Mouse (Mus musculus) liver, embryonic 11.5 days (tissue): ENCODE data around the gene Cadm1. TPM values are rescaled to one million over a fixed set of nuclear protein-coding genes. Genes with fewer than 3 reads are reported as not detected.

Experiments used
- ATAC-seq: fragments of 200-750 bp; cut with Nextera tagmentation; replicated peaks from 2 replicates; pipeline ENCODE4 v1.8.0; 2017; ENCODE audit warnings: moderate number of reproducible peaks, mild to moderate bottlenecking, moderate TSS enrichment, moderate library complexity; ENCODE audit not compliant: low FRiP score
- DNase-seq: peaks from one replicate; pipeline ENCODE4 v3.0.0-alpha.2; 2017; ENCODE audit warnings: low spot score
- H3K27ac ChIP-seq: fragments of 300-500 bp; sonication (generic); 2 replicates; pipeline ENCODE4 v1.5.1; 2014; ENCODE audit warnings: mild to moderate bottlenecking, low read depth, low read length, control low read depth
- H3K27me3 ChIP-seq: fragments of 300-500 bp; sonication (generic); replicated peaks from 2 replicates; pipeline ENCODE4 v1.6.1; 2014; ENCODE audit warnings: low read length, mixed read lengths; ENCODE audit not compliant: control insufficient read depth, insufficient read depth
- H3K36me3 ChIP-seq: fragments of 300-500 bp; sonication (generic); 2 replicates; pipeline ENCODE4 v1.6.1; 2014; ENCODE audit warnings: mild to moderate bottlenecking, low read length, moderate library complexity, mixed read lengths; ENCODE audit not compliant: control insufficient read depth, insufficient read depth
- H3K4me1 ChIP-seq: fragments of 300-500 bp; sonication (generic); replicated peaks from 2 replicates; pipeline ENCODE4 v1.6.1; 2014; ENCODE audit warnings: low read length, mixed read lengths; ENCODE audit not compliant: control insufficient read depth, insufficient read depth
- H3K4me2 ChIP-seq: fragments of 300-500 bp; sonication (generic); 2 replicates; pipeline ENCODE4 v1.6.1; 2014; ENCODE audit warnings: mild to moderate bottlenecking, control low read depth, moderate library complexity
- H3K4me3 ChIP-seq: fragments of 300-500 bp; sonication (generic); 2 replicates; pipeline ENCODE4 v1.5.1; 2014; ENCODE audit warnings: low read depth, low read length, control low read depth
- H3K9ac ChIP-seq: fragments of 300-500 bp; sonication (generic); 2 replicates; pipeline ENCODE4 v1.6.1; 2014; ENCODE audit warnings: low read depth, low read length, control low read depth
- H3K9me3 ChIP-seq: fragments of 300-500 bp; sonication (generic); 2 replicates; pipeline ENCODE4 v1.6.1; 2016; ENCODE audit warnings: low read length, inconsistent platforms, mixed read lengths; ENCODE audit not compliant: control insufficient read depth
- WGBS: fragments of 180-500 bp; shearing (Covaris S2); extraction: QIAGEN DNeasy Blood & Tissue Kit; methylation state at CpG from one replicate; pipeline ENCODE4 v1.1.7; 2014; 5-methylcytosine and 5-hydroxymethylcytosine counted together
- polyA plus RNA-seq: library from polyadenylated mRNA; unstranded; fragments of >200 nt; fragmentation: Nextera tagmentation; extraction: Ambion mirVana; gene quantifications from 2 replicates; pipeline ENCODE4 v1.2.1, GENCODE M21; 2014

The Cadm1 gene
- polyA plus RNA-seq, 1 experiment from 2014 or later, result 27.6 TPM

DNA sequence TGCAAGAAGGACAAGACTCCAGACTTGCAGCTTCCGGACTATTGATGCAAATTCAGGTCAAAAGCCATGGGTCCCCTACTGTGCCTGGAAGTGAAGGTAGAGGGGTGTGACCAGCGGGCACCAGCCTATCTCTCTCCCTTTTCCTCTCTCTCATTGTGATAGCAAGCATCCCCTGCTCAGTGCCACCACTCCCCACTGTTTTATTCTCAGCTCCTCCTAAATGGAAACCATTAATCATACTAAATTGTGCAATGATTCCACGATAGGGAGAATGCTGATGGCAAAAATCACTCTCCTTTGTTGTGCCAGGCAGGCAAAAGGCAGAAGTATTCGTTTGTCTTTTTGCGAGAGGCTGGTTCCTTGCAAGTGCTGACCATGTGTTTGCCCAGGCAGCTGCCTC lies 328.2 kb downstream of the Cadm1 start:
- Histone ChIP-seq H3K4me3 (no peak overlapping the region), H3K9ac (no peak overlapping the region), H3K27ac (no peak overlapping the region), H3K4me1 (no peaks in the 10 kb centered on the region), H3K9me3 (no peaks in the 10 kb centered on the region), H3K27me3 (no peaks in the 10 kb centered on the region), H3K4me2 (no peak overlapping the region), H3K36me3 (no peaks in the 10 kb centered on the region)
- ATAC-seq (no peak), DNase-seq (no peak)
- 63% methylated on average over 5 of the region's 5 CpGs for WGBS

DNA sequence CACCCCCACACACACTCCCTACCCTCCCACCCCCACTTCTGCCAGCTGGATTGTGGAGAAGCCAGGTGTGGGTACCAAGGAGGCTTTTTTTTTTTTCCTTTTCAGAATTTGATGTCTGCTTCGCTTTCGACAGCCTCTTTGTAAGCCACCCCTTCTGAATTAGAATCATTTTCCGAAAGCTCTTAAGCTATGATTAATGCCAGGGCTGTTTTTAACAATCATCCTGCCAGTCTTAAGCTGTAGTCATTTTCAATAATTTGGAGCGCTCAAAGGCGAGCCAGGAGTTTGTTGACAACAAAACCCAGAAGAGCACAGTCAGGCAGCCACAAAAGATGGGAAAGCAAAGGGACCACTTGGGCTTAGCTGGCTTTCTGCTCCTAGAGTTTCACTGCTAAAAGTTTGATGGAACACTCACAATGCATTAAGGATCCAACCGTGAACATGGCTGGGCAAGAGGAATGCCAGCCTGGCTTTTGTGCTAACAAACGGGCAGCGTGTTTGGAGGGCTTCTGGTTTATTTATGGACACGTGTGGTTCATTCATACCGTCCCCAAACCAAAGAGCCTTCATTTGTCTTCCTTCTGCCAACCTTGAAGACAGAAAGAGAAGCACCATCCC lies 328.9 kb downstream of the Cadm1 start:
- H3K36me3 ChIP-seq, result no peaks in the 10 kb centered on the region
- no peaks in the 10 kb centered on the region for H3K4me1 ChIP-seq
- no peaks in the 10 kb centered on the region for H3K9me3 ChIP-seq
- no peak overlapping the region for H3K9ac ChIP-seq
- ATAC-seq (no peak), DNase-seq (no peak)
- H3K27me3 ChIP-seq, result no peaks in the 10 kb centered on the region
- H3K27ac ChIP-seq, result no peak overlapping the region
- 76% methylated on average over 10 of the region's 10 CpGs for WGBS
- H3K4me2 ChIP-seq, result no peak overlapping the region
- H3K4me3 ChIP-seq, result no peak overlapping the region

DNA sequence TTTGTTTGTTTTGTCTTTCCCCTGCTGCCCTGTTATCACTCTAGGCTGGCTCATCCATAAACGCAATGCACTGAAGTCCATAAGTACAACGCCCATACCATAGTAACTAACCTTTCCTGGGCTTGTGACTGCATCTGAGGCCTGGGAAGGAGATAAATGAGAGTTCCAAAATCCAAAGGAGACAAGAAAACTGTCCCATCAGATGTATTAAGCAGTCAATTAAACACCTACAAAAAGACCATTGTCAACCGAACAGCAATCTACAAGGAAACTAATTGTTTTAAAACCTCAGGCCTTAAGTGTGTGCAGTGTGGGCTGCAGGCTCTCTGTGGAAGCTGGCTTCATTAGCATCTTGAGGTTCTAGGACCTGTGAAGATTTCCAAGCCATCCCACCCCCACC lies 331.0 kb downstream of the Cadm1 start:
- 68% methylated on average over 3 of the region's 3 CpGs for WGBS
- Histone ChIP-seq H3K9me3 (no peaks in the 10 kb centered on the region), H3K27ac (no peak overlapping the region), H3K36me3 (no peaks in the 10 kb centered on the region), H3K4me1 (no peaks in the 10 kb centered on the region), H3K9ac (no peak overlapping the region), H3K4me2 (no peak overlapping the region), H3K4me3 (no peak overlapping the region), H3K27me3 (no peaks in the 10 kb centered on the region)
- DNase-seq (no peak), ATAC-seq (no peak)

DNA sequence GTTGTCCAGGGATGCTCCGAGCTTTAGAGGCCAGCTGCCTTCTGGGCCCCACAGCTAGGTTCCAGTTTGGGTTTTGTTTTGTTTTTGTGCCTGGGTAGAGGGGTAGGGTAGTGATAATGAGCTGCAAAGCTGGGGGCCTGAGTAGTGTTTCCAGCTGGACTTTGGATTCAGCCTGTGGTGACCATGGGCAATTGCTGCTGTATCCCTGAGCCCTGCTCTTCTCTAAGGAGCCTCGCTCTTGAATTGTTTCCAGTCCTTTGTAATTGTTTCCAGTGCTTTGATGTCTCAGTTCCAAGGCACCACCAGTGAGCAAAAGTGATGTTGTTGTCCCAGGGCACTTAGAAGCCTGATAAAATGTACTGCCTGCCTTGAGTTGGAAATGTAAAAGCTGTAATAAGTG lies 331.8 kb downstream of the Cadm1 start:
- no peaks in the 10 kb centered on the region for H3K36me3 ChIP-seq
- WGBS, result 63% methylated on average over 2 of the region's 2 CpGs
- ATAC-seq (no peak), DNase-seq (no peak)
- H3K4me3 ChIP-seq, result no peak overlapping the region
- no peaks in the 10 kb centered on the region for H3K27me3 ChIP-seq
- H3K4me2 ChIP-seq, result no peak overlapping the region
- no peaks in the 10 kb centered on the region for H3K9me3 ChIP-seq
- H3K9ac ChIP-seq, result no peak overlapping the region
- no peak overlapping the region for H3K27ac ChIP-seq
- no peaks in the 10 kb centered on the region for H3K4me1 ChIP-seq

DNA sequence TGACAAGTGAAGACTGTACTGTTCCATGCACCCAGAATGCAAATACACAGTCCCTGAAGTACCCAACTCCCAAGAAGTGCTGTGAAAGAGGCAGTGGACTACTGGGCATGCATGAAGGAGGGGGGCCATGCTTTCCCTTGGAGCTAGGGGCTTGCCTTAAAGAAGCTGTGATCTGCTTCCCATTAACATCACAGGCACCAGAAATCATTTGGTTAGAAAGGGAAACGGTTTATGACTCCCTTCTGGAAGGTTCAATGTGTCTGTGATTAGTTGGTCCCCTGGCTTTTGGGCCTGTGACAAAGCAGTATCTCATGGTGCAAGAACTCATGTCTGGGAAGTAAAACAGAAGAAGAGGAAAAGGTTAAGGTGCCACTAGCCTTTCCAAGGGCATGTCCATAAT lies 336.0 kb downstream of the Cadm1 start:
- DNase-seq (no peak), ATAC-seq (no peak)
- Histone ChIP-seq H3K27me3 (no peaks in the 10 kb centered on the region), H3K9me3 (no peaks in the 10 kb centered on the region), H3K9ac (no peak overlapping the region), H3K36me3 (no peaks in the 10 kb centered on the region), H3K27ac (no peak overlapping the region), H3K4me2 (no peak overlapping the region), H3K4me1 (no peaks in the 10 kb centered on the region), H3K4me3 (no peak overlapping the region)
- 54% methylated on average over 1 of the region's 1 CpGs for WGBS

DNA sequence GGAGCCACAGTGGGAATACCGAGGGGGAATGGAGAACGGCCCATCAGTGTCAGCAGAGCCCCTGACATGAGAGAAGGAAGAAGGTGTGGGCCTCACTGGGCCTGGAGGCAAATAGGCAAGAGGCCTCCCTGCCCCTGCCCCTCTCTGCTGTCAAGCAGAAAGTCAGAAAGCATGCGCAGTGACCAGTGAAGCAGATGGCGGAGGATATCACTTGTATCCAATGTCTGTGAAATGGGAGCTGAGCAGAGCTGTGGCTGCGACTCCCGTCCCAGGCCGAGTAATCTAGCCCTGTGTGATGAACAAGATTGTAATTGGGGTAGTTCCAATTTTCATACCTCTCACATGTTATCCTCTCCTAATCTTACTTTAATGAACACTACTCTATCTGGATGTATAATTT lies 337.5 kb downstream of the Cadm1 start:
- no peak for DNase-seq
- 84% methylated on average over 7 of the region's 7 CpGs for WGBS
- no peaks in the 10 kb centered on the region for H3K27me3 ChIP-seq
- no peak overlapping the region for H3K4me3 ChIP-seq
- H3K4me1 ChIP-seq, result no peaks in the 10 kb centered on the region
- H3K27ac ChIP-seq, result no peak overlapping the region
- ATAC-seq, result no peak
- no peaks in the 10 kb centered on the region for H3K36me3 ChIP-seq
- no peaks in the 10 kb centered on the region for H3K9me3 ChIP-seq
- no peak overlapping the region for H3K9ac ChIP-seq
- no peak overlapping the region for H3K4me2 ChIP-seq

DNA sequence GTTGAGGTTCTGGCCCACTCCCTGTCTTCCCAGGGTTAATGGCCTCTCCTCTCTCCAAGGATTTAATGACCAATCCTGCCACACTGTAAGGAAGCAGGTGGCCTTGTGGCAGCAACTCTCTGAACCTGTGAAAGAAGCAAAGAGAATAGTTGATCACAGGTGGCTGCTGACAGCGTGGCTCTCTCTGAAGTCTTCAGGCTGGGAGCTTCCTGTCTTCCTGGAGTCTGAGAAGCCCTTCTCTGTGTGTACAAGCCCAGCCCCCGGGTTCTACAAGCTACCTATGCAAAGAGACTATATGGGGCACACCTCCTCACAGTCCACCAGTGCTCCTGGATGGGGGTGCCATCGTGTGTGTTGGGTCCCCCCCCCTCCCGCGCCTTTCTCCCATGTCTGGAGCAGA lies 339.7 kb downstream of the Cadm1 start:
- Histone ChIP-seq H3K9ac (no peak overlapping the region), H3K4me2 (no peak overlapping the region), H3K27ac (no peak overlapping the region), H3K4me3 (no peak overlapping the region), H3K36me3 (no peaks in the 10 kb centered on the region), H3K9me3 (no peaks in the 10 kb centered on the region), H3K27me3 (no peaks in the 10 kb centered on the region), H3K4me1 (no peaks in the 10 kb centered on the region)
- 82% methylated on average over 5 of the region's 5 CpGs for WGBS
- no peak for ATAC-seq
- DNase-seq, result no peak

DNA sequence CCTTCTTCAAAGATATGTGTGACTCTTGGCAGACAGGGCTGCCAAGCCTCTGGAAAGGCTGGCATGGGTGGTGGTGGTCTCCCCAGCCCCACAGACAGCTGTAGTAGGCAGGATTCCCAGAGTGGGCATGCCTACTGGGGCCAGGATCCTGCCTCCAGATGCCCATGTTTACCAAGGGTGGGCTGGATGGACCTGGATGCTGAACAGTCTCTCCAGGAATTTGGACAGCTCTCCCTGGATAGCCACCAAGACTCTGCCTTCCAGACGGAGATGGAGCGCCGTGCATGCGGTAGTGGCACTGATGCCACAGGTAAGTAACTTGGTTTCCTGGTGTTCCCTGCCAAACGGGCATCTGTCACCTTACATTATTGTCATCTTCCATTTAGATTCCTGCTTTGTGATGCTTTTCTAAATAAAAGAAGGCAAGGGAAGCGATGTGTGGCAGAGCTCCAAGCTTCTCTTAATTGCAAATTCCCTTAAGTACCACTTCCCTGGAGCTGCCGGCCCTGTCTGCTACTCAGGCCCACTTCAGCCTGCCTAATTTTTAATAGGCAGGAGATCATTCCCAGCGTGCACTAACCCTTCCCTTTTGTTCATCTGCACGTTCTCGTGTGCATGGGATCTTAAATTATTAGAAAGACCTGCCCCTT lies 346.7 kb downstream of the Cadm1 start:
- no peak overlapping the region for H3K27ac ChIP-seq
- H3K9me3 ChIP-seq, result no peaks in the 10 kb centered on the region
- no peak overlapping the region for H3K4me2 ChIP-seq
- H3K9ac ChIP-seq, result no peak overlapping the region
- DNase-seq (no peak), ATAC-seq (no peak)
- H3K27me3 ChIP-seq, result no peaks in the 10 kb centered on the region
- H3K36me3 ChIP-seq, result no peaks in the 10 kb centered on the region
- H3K4me1 ChIP-seq, result no peaks in the 10 kb centered on the region
- H3K4me3 ChIP-seq, result no peak overlapping the region
- 85% methylated on average over 10 of the region's 10 CpGs for WGBS

DNA sequence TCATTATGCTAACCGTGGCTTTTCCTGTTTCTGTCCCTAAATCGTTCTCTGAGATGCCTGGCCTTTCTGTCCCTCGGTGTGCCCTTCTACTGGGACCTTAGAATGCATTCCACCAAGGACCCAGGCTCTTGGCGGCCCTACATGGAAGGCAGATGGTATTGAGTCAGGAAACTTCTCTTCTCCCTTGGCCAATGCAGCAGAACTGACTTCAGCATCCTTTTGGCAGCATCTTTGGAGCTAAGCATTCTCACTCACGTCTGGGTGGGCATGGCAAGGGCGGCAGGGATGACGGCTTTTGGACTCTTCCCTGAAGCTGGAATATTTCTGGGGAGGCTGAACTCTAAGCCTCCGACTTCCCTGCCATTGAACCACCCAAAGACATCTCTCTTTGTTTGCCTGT lies 350.2 kb downstream of the Cadm1 start:
- Histone ChIP-seq H3K36me3 (no peaks in the 10 kb centered on the region), H3K27ac (no peak overlapping the region), H3K4me2 (no peak overlapping the region), H3K9ac (no peak overlapping the region), H3K27me3 (no peaks in the 10 kb centered on the region), H3K4me3 (no peak overlapping the region), H3K4me1 (no peaks in the 10 kb centered on the region), H3K9me3 (no peaks in the 10 kb centered on the region)
- no peak for ATAC-seq
- DNase-seq, result no peak
- 66% methylated on average over 8 of the region's 8 CpGs for WGBS
